Mouse (Mus musculus) midbrain, postnatal 0 days (tissue): Measurements from ENCODE around the gene Kirrel3. TPM values are rescaled to one million over a fixed set of nuclear protein-coding genes. Genes with fewer than 3 reads are reported as not detected.

Experiments used
- ATAC-seq: fragments of 200-750 bp; cut with Nextera tagmentation; 2 replicates; pipeline ENCODE4 v1.8.0; 2017; ENCODE audit warnings: moderate number of reproducible peaks, mild to moderate bottlenecking, moderate TSS enrichment, moderate library complexity; ENCODE audit not compliant: low FRiP score
- DNase-seq: peaks from one replicate; pipeline ENCODE4 v3.0.0-alpha.2; 2015; ENCODE audit warnings: low spot score
- H3K27ac ChIP-seq: fragments of 300-500 bp; sonication (generic); 2 replicates; pipeline ENCODE4 v1.5.1; 2014; ENCODE audit warnings: low read depth, mild to moderate bottlenecking, low read length, mixed read lengths
- H3K27me3 ChIP-seq: fragments of 300-500 bp; sonication (generic); 2 replicates; pipeline ENCODE4 v1.6.1; 2014; ENCODE audit warnings: low read length, control low read depth, mixed read lengths; ENCODE audit not compliant: insufficient read depth
- H3K36me3 ChIP-seq: fragments of 300-500 bp; sonication (generic); 2 replicates; pipeline ENCODE4 v1.6.1; 2014; ENCODE audit warnings: low read length, control low read depth, mixed read lengths; ENCODE audit not compliant: insufficient read depth
- H3K4me1 ChIP-seq: fragments of 300-500 bp; sonication (generic); 2 replicates; pipeline ENCODE4 v1.6.1; 2014; ENCODE audit warnings: mild to moderate bottlenecking, control low read depth, antibody characterized with exemption, low read length, mixed read lengths; ENCODE audit not compliant: insufficient read depth
- H3K4me2 ChIP-seq: fragments of 300-500 bp; sonication (generic); 2 replicates; pipeline ENCODE4 v1.6.1; 2014; ENCODE audit warnings: low read depth, mild to moderate bottlenecking, low read length, mixed read lengths; ENCODE audit not compliant: poor library complexity, severe bottlenecking
- H3K4me3 ChIP-seq: fragments of 300-500 bp; sonication (generic); 2 replicates; pipeline ENCODE4 v1.5.1; 2014; ENCODE audit warnings: low read depth, mild to moderate bottlenecking, low read length, moderate library complexity
- H3K9ac ChIP-seq: fragments of 300-500 bp; sonication (generic); replicated peaks from 2 replicates; pipeline ENCODE4 v1.6.1; 2014; ENCODE audit warnings: mild to moderate bottlenecking, low read length, moderate library complexity, mixed read lengths; ENCODE audit not compliant: poor library complexity, severe bottlenecking
- H3K9me3 ChIP-seq: fragments of 300-500 bp; sonication (generic); 2 replicates; pipeline ENCODE4 v1.6.1; 2016; ENCODE audit warnings: low read length, control low read depth
- CTCF ChIP-seq: IDR thresholded peaks from 2 replicates; pipeline ENCODE4 v1.5.1; 2016; ENCODE audit warnings: antibody characterized with exemption, mild to moderate bottlenecking
- WGBS: fragments of 180-500 bp; shearing (Covaris S2); extraction: QIAGEN DNeasy Blood & Tissue Kit; methylation state at CpG from one replicate; pipeline ENCODE4 v1.1.7; 2014; 5-methylcytosine and 5-hydroxymethylcytosine counted together
- polyA plus RNA-seq: library from polyadenylated mRNA; unstranded; fragments of >200 nt; fragmentation: Nextera tagmentation; extraction: Ambion mirVana; gene quantifications from 2 replicates; pipeline ENCODE4 v1.2.1, GENCODE M21; 2015
- total RNA-seq: library from RNA; depleted of rRNA; stranded (reverse); fragments of >200 nt; gene quantifications from 2 replicates; pipeline ENCODE4 v1.2.3, GENCODE M21; 2014

The Kirrel3 gene
- total and polyA plus RNA-seq, 2 experiments from 2014 or later: 47.2 to 56.3 TPM

DNA sequence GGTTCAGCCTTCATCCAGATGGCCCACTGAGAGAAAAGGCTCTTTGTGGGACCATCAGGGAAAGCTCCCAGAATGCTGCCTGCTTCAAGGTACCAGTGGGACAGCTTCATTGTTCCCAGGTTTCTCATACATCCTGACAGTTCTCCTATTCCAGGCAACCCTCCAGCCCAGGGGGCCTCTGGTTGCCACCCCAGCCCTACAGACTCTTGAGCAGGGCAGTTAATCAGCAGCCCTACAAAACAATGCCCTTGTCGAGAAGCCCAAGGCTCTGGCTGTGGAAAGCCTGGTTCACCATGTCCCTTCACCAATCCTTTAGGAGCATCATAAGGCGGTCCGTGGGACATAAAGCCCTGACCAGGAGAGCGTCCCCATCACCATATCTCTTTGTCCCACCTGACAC, 567.0 kb downstream of the Kirrel3 start:
- Histone ChIP-seq H3K4me2 (no peak overlapping the region), H3K9me3 (no peaks in the 10 kb centered on the region), H3K36me3 (no peaks in the 10 kb centered on the region), H3K27me3 (no peaks in the 10 kb centered on the region), H3K4me3 (no peak overlapping the region), H3K9ac (no peak overlapping the region), H3K27ac (no peak overlapping the region), H3K4me1 (no peaks in the 10 kb centered on the region; the same call in 1 of the 2 replicates)
- DNase-seq (no peak), ATAC-seq (no peak)
- no peak for TF ChIP-seq CTCF
- WGBS: 96% methylated on average over 4 of the region's 4 CpGs

DNA sequence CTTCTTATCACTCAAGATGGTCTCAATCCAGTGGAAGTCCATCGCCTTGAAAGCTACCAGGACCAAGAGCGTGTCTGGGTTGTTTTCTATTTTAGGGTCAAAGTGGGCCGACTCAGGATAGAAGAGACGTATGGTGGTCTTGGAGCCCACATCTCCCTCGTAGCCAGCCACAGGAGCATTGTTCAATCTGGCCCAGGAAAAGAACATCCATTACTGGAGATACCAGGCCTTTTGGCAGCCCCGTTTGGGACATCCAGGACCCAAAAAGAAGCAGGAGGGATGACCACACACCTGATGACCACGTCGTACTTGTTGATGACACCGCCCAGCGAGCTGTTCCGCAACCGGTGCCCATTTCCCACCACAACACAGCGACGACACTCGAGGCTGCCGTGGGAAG, 567.4 kb downstream of the Kirrel3 start:
- WGBS: 96% methylated on average over 16 of the region's 16 CpGs
- DNase-seq: no peak
- no peak for TF ChIP-seq CTCF

DNA sequence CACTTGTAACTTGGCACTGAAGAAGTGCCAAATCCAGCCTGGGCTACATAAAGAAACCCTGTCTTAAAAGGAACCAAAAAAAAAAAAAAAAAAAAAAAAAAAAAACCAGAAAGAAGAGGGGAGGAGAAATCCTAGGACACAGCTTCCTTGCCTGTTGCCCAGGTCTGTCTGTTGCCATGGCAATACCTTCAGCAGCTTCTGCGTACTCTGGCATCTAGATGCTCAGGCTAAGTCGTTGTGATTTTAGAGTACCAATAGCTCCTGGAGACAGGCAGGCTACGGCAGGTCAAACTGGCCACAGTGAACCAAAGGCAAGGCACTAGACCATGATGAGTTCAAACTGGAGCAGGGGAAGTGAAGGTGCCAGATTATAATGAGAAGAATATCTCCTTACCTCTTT, 568.0 kb downstream of the Kirrel3 start:
- no peak overlapping the region for H3K9ac ChIP-seq
- no peaks in the 10 kb centered on the region for H3K27me3 ChIP-seq
- no peaks in the 10 kb centered on the region; the same call in 1 of the 2 replicates for H3K4me1 ChIP-seq
- no peak overlapping the region for H3K4me3 ChIP-seq
- TF ChIP-seq CTCF: no peak
- H3K36me3 ChIP-seq: no peaks in the 10 kb centered on the region
- H3K4me2 ChIP-seq: no peak overlapping the region
- H3K27ac ChIP-seq: peak overlapping the region; percentile 9; the same call in 1 of the 2 replicates
- 52% methylated on average over 3 of the region's 3 CpGs for WGBS
- H3K9me3 ChIP-seq: no peaks in the 10 kb centered on the region
- ATAC-seq (peak; percentile 79), DNase-seq (peak; percentile 79)

More for the DNA sequence above, 567.4 kb downstream of the Kirrel3 start:
- no peaks in the 10 kb centered on the region for H3K36me3 ChIP-seq
- no peaks in the 10 kb centered on the region for H3K9me3 ChIP-seq
- no peak overlapping the region for H3K4me3 ChIP-seq
- no peaks in the 10 kb centered on the region for H3K27me3 ChIP-seq
- no peak overlapping the region for H3K27ac ChIP-seq
- no peak overlapping the region for H3K9ac ChIP-seq
- no peaks in the 10 kb centered on the region; the same call in 1 of the 2 replicates for H3K4me1 ChIP-seq
- no peak for ATAC-seq
- no peak overlapping the region for H3K4me2 ChIP-seq

DNA sequence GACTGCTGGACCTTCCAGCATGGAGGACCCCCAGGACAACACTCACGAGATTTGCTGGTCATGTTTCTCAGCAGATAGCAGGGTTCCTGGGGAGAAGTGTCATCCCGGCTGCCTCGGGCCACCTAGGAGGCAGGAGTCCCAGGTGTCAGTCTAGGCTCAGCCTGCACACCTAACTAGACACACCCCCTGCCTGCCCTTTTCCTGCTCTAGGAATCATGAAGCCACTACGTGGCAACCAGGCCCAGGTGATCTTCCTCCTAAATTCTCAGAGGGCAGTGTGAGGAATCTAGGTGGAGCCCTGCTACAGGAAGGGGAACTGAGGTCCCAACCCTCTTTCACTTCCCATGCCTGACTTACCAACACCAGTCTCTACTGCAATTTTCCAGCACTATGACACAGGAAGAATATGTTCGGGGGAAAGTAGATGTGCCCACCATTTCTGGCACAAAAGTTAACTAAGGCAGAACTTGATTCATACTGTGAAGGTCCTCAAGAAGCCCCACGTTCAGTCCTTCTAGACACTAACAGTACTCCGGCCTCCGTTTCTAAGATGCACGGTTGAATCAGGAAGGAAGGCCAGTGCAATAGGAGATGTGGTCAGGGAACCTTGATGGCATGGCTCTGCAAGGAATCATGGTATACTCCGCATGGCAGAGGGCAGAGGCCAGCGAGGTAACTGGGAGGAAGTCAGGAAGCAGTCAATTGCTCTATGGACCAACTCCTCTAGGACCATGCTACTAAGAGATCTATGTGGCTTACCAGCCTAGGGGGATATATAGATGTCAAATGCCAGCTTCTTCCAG, 570.0 kb downstream of the Kirrel3 start:
- TF ChIP-seq CTCF: no peak
- 91% methylated on average over 11 of the region's 11 CpGs for WGBS
- Histone ChIP-seq H3K4me2 (no peak overlapping the region), H3K27ac (no peak overlapping the region), H3K9ac (no peak overlapping the region), H3K9me3 (no peaks in the 10 kb centered on the region), H3K4me3 (no peak overlapping the region), H3K4me1 (no peaks in the 10 kb centered on the region; the same call in 1 of the 2 replicates), H3K27me3 (no peaks in the 10 kb centered on the region), H3K36me3 (no peaks in the 10 kb centered on the region)
- no peak for ATAC-seq
- no peak for DNase-seq

DNA sequence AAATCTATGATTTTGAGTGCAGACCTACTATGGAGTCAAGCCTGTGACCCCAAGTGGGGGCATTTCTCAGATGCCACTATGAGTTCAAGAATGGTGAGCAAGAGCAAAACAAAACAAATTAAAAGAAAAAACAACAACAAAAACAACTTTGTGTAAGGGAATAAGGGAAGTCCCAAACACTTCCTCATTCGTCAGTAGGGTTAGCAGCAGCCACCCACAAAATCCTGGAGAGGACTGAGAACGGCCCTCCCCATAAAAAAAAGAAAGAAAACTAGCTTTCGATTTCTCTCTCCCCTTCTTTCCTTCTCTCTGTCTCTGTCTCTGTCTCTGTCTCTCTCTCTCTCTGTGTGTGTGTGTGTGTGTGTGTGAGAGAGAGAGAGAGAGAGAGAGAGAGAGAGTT, 570.9 kb downstream of the Kirrel3 start:
- DNase-seq (no peak), ATAC-seq (no peak)
- Histone ChIP-seq H3K9me3 (no peaks in the 10 kb centered on the region), H3K36me3 (no peaks in the 10 kb centered on the region), H3K4me1 (no peaks in the 10 kb centered on the region; the same call in 1 of the 2 replicates), H3K4me2 (no peak overlapping the region), H3K27ac (no peak overlapping the region), H3K27me3 (no peaks in the 10 kb centered on the region), H3K4me3 (no peak overlapping the region), H3K9ac (no peak overlapping the region)
- WGBS: 92% methylated on average over 3 of the region's 3 CpGs
- no peak for TF ChIP-seq CTCF

DNA sequence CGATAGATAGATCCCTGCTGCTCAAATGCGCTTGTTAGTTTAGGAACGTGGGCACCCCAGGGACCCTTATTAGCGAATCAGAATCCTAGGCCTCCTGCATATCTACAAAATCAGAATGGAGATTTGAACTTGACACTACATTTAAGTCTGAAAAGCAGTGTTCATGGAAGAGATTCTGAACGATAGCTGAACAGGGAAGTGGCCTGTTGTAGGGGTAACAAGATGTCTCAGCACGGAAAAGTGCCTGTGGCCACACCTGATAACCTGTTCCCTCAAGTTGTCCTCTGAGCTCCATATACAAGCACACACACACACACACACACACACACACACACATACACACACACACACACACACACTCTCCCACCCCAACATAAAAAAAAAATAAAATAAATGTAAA, 571.9 kb downstream of the Kirrel3 start:
- WGBS: 83% methylated on average over 6 of the region's 6 CpGs
- H3K27ac ChIP-seq: no peak overlapping the region
- TF ChIP-seq CTCF: no peak
- no peaks in the 10 kb centered on the region for H3K27me3 ChIP-seq
- H3K9me3 ChIP-seq: no peaks in the 10 kb centered on the region
- no peaks in the 10 kb centered on the region; the same call in 1 of the 2 replicates for H3K4me1 ChIP-seq
- no peaks in the 10 kb centered on the region for H3K36me3 ChIP-seq
- no peak for DNase-seq
- no peak for ATAC-seq
- H3K4me3 ChIP-seq: no peak overlapping the region
- no peak overlapping the region for H3K9ac ChIP-seq
- no peak overlapping the region for H3K4me2 ChIP-seq
